Mouse (Mus musculus) embryonic facial prominence, embryonic 14.5 days (tissue): ENCODE results near the gene Pnp2. TPM values are rescaled to one million over a fixed set of nuclear protein-coding genes. Genes with fewer than 3 reads are reported as not detected.
A peak's percentile ranks its signal among the peaks of the same experiment; 100 is the strongest.

ENCODE experiments used
- ATAC-seq: fragments of 200-750 bp; cut with Nextera tagmentation; 2 replicates; pipeline ENCODE4 v1.8.0; 2017; ENCODE audit warnings: low read depth, moderate number of reproducible peaks, moderate TSS enrichment
- DNase-seq: peaks from one replicate; pipeline ENCODE4 v3.0.0-alpha.2; 2015; ENCODE audit warnings: low spot score
- H3K27ac ChIP-seq: fragments of 300-500 bp; sonication (generic); replicated peaks from 2 replicates; pipeline ENCODE4 v1.5.1; 2014; ENCODE audit warnings: low read depth, mild to moderate bottlenecking, low read length, moderate library complexity
- H3K27me3 ChIP-seq: fragments of 300-500 bp; sonication (generic); replicated peaks from 2 replicates; pipeline ENCODE4 v1.6.1; 2014; ENCODE audit warnings: low read length; ENCODE audit not compliant: control insufficient read depth, insufficient read depth
- H3K36me3 ChIP-seq: fragments of 300-500 bp; sonication (generic); 2 replicates; pipeline ENCODE4 v1.6.1; 2014; ENCODE audit warnings: low read length, mixed read lengths; ENCODE audit not compliant: control insufficient read depth, insufficient read depth
- H3K4me1 ChIP-seq: fragments of 300-500 bp; sonication (generic); 2 replicates; pipeline ENCODE4 v1.6.1; 2014; ENCODE audit warnings: antibody characterized with exemption, low read length; ENCODE audit not compliant: control insufficient read depth, insufficient read depth
- H3K4me2 ChIP-seq: fragments of 300-500 bp; sonication (generic); 2 replicates; pipeline ENCODE4 v1.6.1; 2014; ENCODE audit warnings: low read depth, mild to moderate bottlenecking, low read length, moderate library complexity, mixed read lengths
- H3K4me3 ChIP-seq: fragments of 300-500 bp; sonication (generic); 2 replicates; pipeline ENCODE4 v1.5.1; 2014; ENCODE audit warnings: low read depth, mild to moderate bottlenecking, low read length
- H3K9ac ChIP-seq: fragments of 300-500 bp; sonication (generic); 2 replicates; pipeline ENCODE4 v1.6.1; 2014; ENCODE audit warnings: low read depth, mild to moderate bottlenecking, low read length, moderate library complexity, mixed read lengths
- H3K9me3 ChIP-seq: fragments of 300-500 bp; sonication (generic); 2 replicates; pipeline ENCODE4 v1.6.1; 2016; ENCODE audit warnings: low read length; ENCODE audit not compliant: control insufficient read depth
- WGBS: fragments of 180-500 bp; shearing (Covaris S2); extraction: QIAGEN DNeasy Blood & Tissue Kit; methylation state at CpG from one replicate; pipeline ENCODE4 v1.1.7; 2014; 5-methylcytosine and 5-hydroxymethylcytosine counted together
- polyA plus RNA-seq: library from polyadenylated mRNA; unstranded; fragments of >200 nt; fragmentation: Nextera tagmentation; extraction: Ambion mirVana; gene quantifications from 2 replicates; pipeline ENCODE4 v1.2.1, GENCODE M21; 2014

The Pnp2 gene
- polyA plus RNA-seq, 1 experiment from 2014 or later: 0.45 TPM

DNA sequence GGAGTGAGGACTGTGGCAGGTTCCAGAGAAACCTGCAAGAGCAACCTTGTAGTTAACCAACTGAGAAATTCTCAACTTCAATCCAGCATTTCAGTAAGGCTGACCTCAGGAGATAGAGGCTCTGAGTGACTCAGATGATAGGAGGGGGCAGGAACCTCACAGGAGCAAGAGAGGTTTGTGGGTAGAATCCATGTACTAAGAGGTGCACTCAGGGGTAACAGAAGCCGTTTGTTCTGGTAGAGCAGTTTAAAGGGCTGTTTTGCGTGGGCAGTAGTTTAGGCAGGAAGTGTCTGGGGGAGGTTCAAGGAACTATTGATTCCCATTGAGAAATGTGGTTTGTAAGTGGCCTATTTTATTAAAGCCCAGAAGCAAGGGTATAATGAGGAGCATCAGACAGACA lies 25.4 kb downstream of the Pnp2 start:
- H3K27me3 ChIP-seq: no peaks in the 10 kb centered on the region
- no peak overlapping the region for H3K4me3 ChIP-seq
- ATAC-seq (no peak), DNase-seq (no peak)
- H3K4me1 ChIP-seq: no peaks in the 10 kb centered on the region
- 31% methylated on average over 2 of the region's 2 CpGs for WGBS
- no peaks in the 10 kb centered on the region for H3K9me3 ChIP-seq
- no peak overlapping the region for H3K4me2 ChIP-seq
- no peak overlapping the region for H3K27ac ChIP-seq
- H3K36me3 ChIP-seq: no peaks in the 10 kb centered on the region
- no peak overlapping the region for H3K9ac ChIP-seq

DNA sequence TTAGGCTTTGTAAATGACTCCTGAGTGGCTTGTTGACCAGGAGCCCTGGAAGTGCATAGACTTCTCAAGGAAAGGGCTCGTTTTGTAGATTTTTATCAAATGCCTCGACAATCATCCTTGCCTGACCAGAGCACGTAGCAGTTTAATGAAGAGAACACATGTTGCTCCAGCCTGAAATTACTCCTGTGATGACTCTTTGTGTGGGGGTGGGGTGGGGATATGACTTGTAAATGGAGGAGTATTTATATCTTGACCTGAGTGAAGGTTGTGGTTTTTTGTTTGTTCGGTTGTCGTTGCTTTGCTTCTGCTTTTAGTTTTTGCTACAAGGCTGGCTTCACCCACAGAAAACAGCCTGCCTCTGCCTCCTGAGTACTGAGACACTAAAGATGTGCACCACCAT lies 26.0 kb downstream of the Pnp2 start:
- Histone ChIP-seq H3K36me3 (no peaks in the 10 kb centered on the region), H3K4me3 (no peak overlapping the region), H3K4me1 (no peaks in the 10 kb centered on the region), H3K4me2 (no peak overlapping the region), H3K9me3 (no peaks in the 10 kb centered on the region), H3K9ac (no peak overlapping the region), H3K27me3 (no peaks in the 10 kb centered on the region), H3K27ac (no peak overlapping the region)
- no peak for ATAC-seq
- 70% methylated on average over 5 of the region's 5 CpGs for WGBS
- DNase-seq: no peak

DNA sequence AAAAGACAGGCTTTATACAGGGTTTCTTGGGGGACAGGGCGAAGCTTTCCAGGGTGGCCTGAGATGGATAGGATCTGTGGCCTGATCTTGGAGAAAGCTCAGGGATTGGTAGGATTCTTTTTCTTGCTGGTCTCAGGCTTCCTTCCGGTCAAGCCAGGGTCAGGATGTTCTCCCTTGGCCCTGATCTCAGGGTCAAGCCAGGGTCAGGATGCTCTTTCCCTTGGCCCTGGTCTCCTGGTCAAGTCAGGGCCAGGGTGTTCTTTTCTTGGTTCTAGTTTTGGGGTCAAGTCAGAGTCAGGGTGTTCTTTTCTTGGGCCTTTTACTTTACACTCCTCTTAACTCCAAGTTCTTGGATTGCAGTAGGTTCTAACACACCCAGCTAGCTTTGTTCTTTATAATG lies 31.9 kb downstream of the Pnp2 start:
- DNase-seq (no peak), ATAC-seq (no peak)
- Histone ChIP-seq H3K36me3 (no peaks in the 10 kb centered on the region), H3K4me1 (no peaks in the 10 kb centered on the region), H3K4me2 (no peak overlapping the region), H3K9ac (no peak overlapping the region), H3K27ac (no peak overlapping the region), H3K9me3 (no peaks in the 10 kb centered on the region), H3K4me3 (no peak overlapping the region), H3K27me3 (no peaks in the 10 kb centered on the region)
- 85% methylated on average over 2 of the region's 2 CpGs for WGBS

DNA sequence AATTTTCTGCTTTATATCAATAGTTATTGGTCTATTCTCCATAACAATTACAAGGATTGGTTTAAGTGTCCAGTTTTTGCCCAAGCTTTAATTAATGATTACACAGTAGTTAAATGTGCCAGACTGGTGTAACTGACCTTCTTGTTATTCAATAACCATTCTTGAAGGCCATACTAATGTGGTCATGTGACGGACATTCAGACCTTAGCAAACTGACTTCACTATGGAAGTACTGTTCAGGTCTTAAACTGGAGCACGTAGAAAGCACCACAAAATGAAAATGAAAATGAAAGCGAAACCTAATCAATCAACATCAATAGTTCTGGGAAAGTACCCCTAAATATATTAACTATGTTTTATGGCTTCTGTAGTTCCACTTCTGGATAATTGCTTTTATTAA lies 35.2 kb downstream of the Pnp2 start:
- Histone ChIP-seq H3K9ac (no peak overlapping the region), H3K27ac (no peak overlapping the region), H3K9me3 (no peaks in the 10 kb centered on the region), H3K4me3 (no peak overlapping the region), H3K36me3 (no peaks in the 10 kb centered on the region), H3K27me3 (no peaks in the 10 kb centered on the region), H3K4me1 (no peaks in the 10 kb centered on the region), H3K4me2 (no peak overlapping the region)
- DNase-seq (no peak), ATAC-seq (no peak)
- 88% methylated on average over 3 of the region's 3 CpGs for WGBS

DNA sequence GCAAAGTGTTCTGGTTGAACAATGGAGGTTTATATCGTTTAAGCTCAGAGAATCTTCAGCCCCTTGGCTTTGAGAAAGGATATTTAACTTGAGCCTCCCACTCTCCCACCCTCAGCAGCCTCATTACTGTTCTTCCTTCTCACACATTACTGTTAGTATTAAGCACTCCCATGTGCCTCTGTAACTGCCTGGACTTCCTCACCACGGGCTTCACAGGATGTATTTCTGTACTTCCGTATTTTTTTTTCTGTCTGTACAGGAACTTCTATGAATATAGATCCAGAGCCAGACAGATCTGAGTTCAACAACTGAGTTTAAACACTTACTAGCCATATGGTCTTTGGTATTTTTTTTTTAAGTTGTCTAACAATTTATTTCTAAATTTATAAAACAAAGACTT lies 41.3 kb downstream of the Pnp2 start:
- Histone ChIP-seq H3K9me3 (no peaks in the 10 kb centered on the region), H3K4me2 (no peak overlapping the region), H3K4me1 (no peaks in the 10 kb centered on the region), H3K27ac (no peak overlapping the region), H3K4me3 (no peak overlapping the region), H3K27me3 (no peaks in the 10 kb centered on the region), H3K9ac (no peak overlapping the region), H3K36me3 (no peaks in the 10 kb centered on the region)
- no peak for ATAC-seq
- DNase-seq: no peak
- 71% methylated on average over 3 of the region's 3 CpGs for WGBS

DNA sequence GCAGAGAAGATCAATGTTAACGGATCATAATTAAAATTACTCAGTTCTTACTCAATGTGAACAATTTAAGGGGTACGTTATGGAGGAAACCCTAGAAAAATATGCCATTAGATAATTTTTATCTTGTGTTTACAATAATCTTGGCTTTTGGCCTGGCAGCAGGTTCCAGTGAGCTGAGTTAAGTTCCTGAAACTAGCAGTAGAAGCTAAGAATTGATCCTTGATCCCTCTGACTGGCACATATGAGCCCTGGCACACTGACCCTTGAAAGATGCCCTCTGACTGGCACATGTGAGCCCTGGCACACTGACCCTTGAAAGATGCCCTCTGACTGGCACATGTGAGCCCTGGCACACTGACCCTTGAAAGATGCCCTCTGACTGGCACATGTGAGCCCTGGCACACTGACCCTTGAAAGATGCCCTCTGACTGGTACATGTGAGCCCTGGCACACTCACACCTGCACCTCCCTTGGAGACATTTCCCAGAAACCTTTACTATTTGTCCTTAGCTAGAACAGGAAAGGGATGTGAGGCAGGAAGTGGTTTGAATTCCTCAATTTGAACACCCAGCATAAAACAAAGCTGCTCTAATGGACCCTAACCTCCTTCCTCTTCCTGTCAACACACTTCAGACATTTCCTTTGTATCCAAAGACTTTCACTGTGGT lies 42.3 kb downstream of the Pnp2 start:
- Histone ChIP-seq H3K9ac (no peak overlapping the region), H3K27ac (no peak overlapping the region), H3K9me3 (no peaks in the 10 kb centered on the region), H3K4me1 (no peaks in the 10 kb centered on the region), H3K4me3 (no peak overlapping the region), H3K36me3 (no peaks in the 10 kb centered on the region), H3K4me2 (no peak overlapping the region), H3K27me3 (no peaks in the 10 kb centered on the region)
- DNase-seq (peak; percentile 14), ATAC-seq (no peak)
- WGBS: 68% methylated on average over 2 of the region's 2 CpGs

DNA sequence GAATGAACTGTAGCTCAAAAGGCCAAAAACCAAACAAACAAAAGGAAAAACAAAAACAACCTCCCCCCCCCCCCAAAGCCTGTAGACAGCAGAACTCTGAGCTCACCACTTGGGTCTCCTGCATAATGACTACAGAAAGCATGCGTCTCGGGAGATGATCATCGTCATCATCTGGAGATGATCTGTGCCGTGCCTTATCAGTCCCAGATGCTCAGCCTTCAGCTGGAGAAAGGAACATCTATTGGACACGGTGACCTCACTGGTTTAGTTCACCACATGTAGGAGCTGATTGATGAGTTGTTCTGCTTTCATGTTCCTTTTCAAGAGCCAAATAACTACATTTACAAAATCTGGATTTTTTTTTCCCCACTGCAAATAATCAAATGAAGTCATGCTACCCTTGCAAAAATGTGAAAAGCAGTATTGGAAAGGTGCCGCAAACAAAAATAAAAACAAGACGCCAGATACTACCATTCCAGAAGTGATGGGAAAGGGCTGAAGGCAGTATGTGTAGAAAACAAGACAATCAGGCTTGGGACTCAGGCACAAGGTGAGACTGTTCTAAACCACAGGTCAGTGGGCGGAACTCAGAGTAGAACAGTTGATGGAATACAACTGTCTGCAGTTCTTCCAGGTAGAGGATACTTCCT lies 51.5 kb downstream of the Pnp2 start, which contains the start of gene Rnase10:
TSS of gene Rnase10 (plus strand) at position 600 of the 650 bp plus-strand sequence.
- Histone ChIP-seq H3K4me2 (0 out of 2 replicates have a peak within 1 kb of the TSS, but pooled peaks have one; percentile 15), H3K27me3 (no peaks in the 10 kb centered on the region), H3K36me3 (no peaks in the 10 kb centered on the region), H3K9me3 (no peaks in the 10 kb centered on the region), H3K27ac (peak within 1 kb of the TSS; percentile 94), H3K9ac (peak within 1 kb of the TSS; percentile 23), H3K4me1 (peaks cover 8% of the 10 kb centered on the region; the same call in 1 of the 2 replicates), H3K4me3 (no peak within 1 kb of the TSS)
- DNase-seq (peak; percentile 78), ATAC-seq (no peak; the same call in 1 of the 2 replicates)
- WGBS: 46% methylated on average over 8 of the region's 8 CpGs

DNA sequence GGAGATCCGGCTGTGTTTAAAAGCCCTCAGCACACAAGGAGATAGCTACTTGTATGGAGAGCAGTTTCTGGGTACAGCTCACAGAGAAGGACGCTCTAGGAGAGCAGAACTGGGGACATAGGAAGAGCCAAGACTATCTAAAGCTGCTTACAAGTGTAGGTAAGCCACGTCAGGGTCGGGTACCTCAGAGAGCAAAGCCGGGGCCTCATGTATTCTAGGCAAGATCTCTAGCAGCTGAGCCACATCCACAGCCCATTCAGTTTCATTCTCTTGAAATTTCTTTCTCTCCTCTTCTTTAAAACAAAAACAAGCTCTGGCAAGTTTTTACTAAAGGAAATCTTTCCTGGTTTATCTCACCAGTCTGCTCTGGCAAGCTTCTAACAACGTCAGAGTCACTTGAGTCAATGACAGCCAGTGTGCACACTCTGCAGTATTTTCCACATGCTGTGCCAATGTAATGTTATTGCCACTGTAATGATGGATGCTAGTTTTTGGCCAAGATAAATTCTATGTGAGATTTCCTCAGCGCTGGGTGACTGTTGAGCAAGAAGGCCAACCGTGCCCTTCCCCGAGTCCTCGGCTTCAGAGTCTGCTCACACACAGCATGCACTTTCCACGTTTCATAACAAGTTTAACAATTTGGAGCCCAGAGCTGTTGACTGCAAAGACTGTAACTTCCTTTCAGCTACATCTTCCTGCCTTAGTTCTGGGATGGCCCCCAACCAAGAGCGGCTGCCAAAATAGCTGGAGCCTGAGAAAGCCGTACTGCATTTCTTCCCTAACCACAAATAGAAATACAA lies 52.3 kb downstream of the Pnp2 start:
- ATAC-seq (peak; percentile 82; the same call in 1 of the 2 replicates), DNase-seq (peak; percentile 86)
- peak overlapping the region; percentile 94 for H3K27ac ChIP-seq
- H3K9ac ChIP-seq: peak overlapping the region; percentile 23
- peaks cover 8% of the 10 kb centered on the region; the same call in 1 of the 2 replicates for H3K4me1 ChIP-seq
- H3K36me3 ChIP-seq: no peaks in the 10 kb centered on the region
- H3K9me3 ChIP-seq: no peaks in the 10 kb centered on the region
- no peak overlapping the region for H3K4me3 ChIP-seq
- 50% methylated on average over 13 of the region's 13 CpGs for WGBS
- H3K27me3 ChIP-seq: no peaks in the 10 kb centered on the region
- H3K4me2 ChIP-seq: 0 out of 2 replicates have a peak overlapping the region, but pooled peaks have one; percentile 15
